Mouse (Mus musculus) ES-E14 (cell line): ENCODE results near the gene Tmem208. TPM values are rescaled to one million over a fixed set of nuclear protein-coding genes. Genes with fewer than 3 reads are reported as not detected.

Source experiments
- DNase-seq: peaks from one replicate; pipeline ENCODE4 v3.0.0-alpha.2; 2013; ENCODE audit warnings: low read depth, low spot score
- H3K27ac ChIP-seq: 2 replicates; pipeline ENCODE4 v1.5.1; 2012; ENCODE audit warnings: low read depth, mild to moderate bottlenecking, low read length, moderate library complexity, mixed read lengths; ENCODE audit not compliant: poor library complexity, insufficient read depth, severe bottlenecking
- H3K36me3 ChIP-seq: 2 replicates; pipeline ENCODE4 v1.6.1; 2012; ENCODE audit warnings: mild to moderate bottlenecking, low read length, moderate library complexity, mixed read lengths; ENCODE audit not compliant: control insufficient read depth, poor library complexity, insufficient read depth, severe bottlenecking
- H3K4me1 ChIP-seq, 2 experiments: fragments of 150-350 bp in 1 of 2; sonication (generic) in 1 of 2; 2 replicates each; pipeline ENCODE4 v1.6.1; 2012; ENCODE audit warnings: low read length in 2 of 2, mild to moderate bottlenecking in 1 of 2, mixed read lengths in 1 of 2; ENCODE audit not compliant: control insufficient read depth in 2 of 2, insufficient read depth in 2 of 2, poor library complexity in 1 of 2
- H3K4me3 ChIP-seq, 2 experiments: fragments of 150-350 bp in 1 of 2; sonication (generic) in 1 of 2; 2 replicates each; pipeline ENCODE4 v1.5.1; 2012; ENCODE audit warnings: low read length in 2 of 2, low read depth in 1 of 2, mild to moderate bottlenecking in 1 of 2, mixed read lengths in 1 of 2; ENCODE audit not compliant: insufficient read depth in 1 of 2, poor library complexity in 1 of 2, severe bottlenecking in 1 of 2
- H3K9ac ChIP-seq: 2 replicates; pipeline ENCODE4 v1.6.1; 2012; ENCODE audit warnings: low read depth, mild to moderate bottlenecking, low read length, mixed read lengths; ENCODE audit not compliant: poor library complexity, insufficient read depth, severe bottlenecking
- H3K9me3 ChIP-seq: fragments of 150-350 bp; sonication (generic); 2 replicates; pipeline ENCODE4 v1.6.1; 2012; ENCODE audit warnings: low read depth, mild to moderate bottlenecking, low read length; ENCODE audit not compliant: control insufficient read depth, insufficient read depth
- CHD2 ChIP-seq: IDR thresholded peaks from 2 replicates; pipeline ENCODE4 v1.6.1; 2014; ENCODE audit warnings: mild to moderate bottlenecking, low read depth, low read length, inconsistent platforms
- HCFC1 ChIP-seq: IDR thresholded peaks from 2 replicates; pipeline ENCODE4 v1.6.1; 2012; ENCODE audit warnings: low read length, inconsistent platforms, borderline replicate concordance; ENCODE audit not compliant: insufficient read depth
- MAFK ChIP-seq: IDR thresholded peaks from 2 replicates; pipeline ENCODE4 v1.6.1; 2014; ENCODE audit warnings: mild to moderate bottlenecking, low read depth, low read length, inconsistent platforms; ENCODE audit not compliant: insufficient read depth
- ZC3H11A ChIP-seq: IDR thresholded peaks from 2 replicates; pipeline ENCODE4 v1.6.1; 2012; ENCODE audit warnings: low read depth, mild to moderate bottlenecking, inconsistent platforms, low read length, borderline replicate concordance
- ZNF384 ChIP-seq: IDR thresholded peaks from 2 replicates; pipeline ENCODE4 v1.6.1; 2012; ENCODE audit warnings: low read depth, low read length, inconsistent platforms
- in situ Hi-C, 2 experiments: fragments of 600-800 bp; cut with MboI; formaldehyde crosslinking; loops; one replicate each; pipeline ENCODE4 v1.15.1; 2025; ENCODE audit warnings: low sequenced_read_pairs in 2 of 2, inconsistent platforms in 1 of 2; ENCODE audit not compliant: unreplicated experiment in 2 of 2
- total RNA-seq: library from RNA; depleted of rRNA; stranded (reverse); fragments of 300-350 nt; gene quantifications from 2 replicates; pipeline ENCODE4 v1.2.3, GENCODE M21; 2012

Gene Tmem208
- total RNA-seq, 1 experiment = 123 TPM

DNA sequence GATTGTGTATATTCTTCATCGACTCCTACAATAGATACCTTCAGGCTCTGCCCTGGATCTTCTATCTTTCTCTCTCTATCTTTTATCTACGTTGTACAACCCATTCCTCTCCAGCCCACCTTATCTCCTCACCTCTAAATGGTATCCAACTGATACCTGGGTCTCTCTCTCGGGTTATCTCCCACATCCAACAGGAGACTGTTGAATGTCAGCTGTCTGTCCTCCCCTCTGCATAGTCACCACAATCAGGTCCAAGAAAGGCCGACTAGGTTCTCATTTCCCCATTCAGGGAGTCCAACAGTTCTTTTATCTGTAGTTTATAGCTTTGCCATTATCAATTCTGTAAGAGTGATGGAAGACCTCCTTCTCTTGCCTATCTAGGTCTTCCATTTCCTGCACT, 43.9 kb upstream of the Tmem208 start:
- H3K9ac ChIP-seq = no peak overlapping the region
- no peak for TF ChIP-seq ZC3H11A
- no peak for TF ChIP-seq CHD2
- TF ChIP-seq ZNF384 = no peak
- no peak for TF ChIP-seq MAFK
- TF ChIP-seq HCFC1 = no peak
- no peaks in the 10 kb centered on the region; the same call in 1 of the 2 replicates for H3K36me3 ChIP-seq
- in situ Hi-C loops = no loop called here
- no peak overlapping the region for H3K4me3 ChIP-seq
- no peak for DNase-seq
- H3K27ac ChIP-seq = no peak overlapping the region
- peaks cover 0 to 18% of the 10 kb centered on the region in 2 experiments; a peak in 1 of 4 replicates for H3K4me1 ChIP-seq
- no peaks in the 10 kb centered on the region for H3K9me3 ChIP-seq

DNA sequence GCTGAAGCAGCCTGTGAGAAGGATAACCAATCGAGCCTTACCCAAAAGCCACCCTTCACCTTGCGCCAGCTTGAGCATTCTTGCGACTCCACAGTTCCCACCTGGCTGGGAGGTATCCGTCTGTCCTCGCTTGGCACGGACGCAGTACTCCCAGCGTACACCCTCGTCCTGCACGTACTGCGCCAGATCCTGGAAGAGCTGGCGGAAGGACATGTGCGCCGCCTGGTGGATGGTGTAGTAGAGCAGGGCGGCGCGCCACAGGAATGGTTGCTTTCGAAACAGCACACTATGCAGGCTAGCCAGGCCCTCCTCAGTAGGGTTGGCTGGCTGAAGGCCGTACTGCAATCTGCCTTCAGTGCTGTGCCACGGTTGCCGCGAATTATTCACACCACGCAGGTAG, 43.1 kb upstream of the Tmem208 start:
- H3K9ac ChIP-seq = peak overlapping the region; percentile 11; the same call in 1 of the 2 replicates
- DNase-seq = peak; percentile 83

DNA sequence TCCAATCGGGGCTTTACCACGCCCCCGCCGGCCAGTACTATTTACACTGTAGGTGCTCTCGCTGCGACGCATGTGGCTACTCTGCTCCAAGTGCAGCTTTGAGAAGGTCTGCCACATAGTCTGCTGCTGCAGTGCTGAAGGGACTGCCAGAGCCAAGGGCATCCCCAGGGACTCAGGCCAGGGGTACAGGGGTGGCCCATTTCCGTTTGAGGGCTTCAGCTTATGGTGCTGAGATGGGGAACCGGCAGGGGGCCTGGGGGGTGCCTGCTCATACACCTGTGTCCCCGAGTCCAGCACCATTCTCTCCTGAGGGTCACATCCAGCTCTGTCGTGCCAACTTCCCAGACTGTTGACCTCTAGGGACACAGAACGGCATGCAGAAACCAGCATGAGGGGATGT, 40.6 kb upstream of the Tmem208 start:
- Histone ChIP-seq H3K36me3 (no peaks in the 10 kb centered on the region; the same call in 1 of the 2 replicates), H3K9ac (no peak overlapping the region), H3K4me1 (peaks cover 0 to 22% of the 10 kb centered on the region in 2 experiments; a peak in 2 of 4 replicates), H3K4me3 (no peak overlapping the region), H3K9me3 (no peaks in the 10 kb centered on the region), H3K27ac (no peak overlapping the region)
- DNase-seq = no peak
- TF ChIP-seq ZC3H11A (no peak), HCFC1 (no peak), MAFK (no peak), CHD2 (no peak), ZNF384 (no peak)
- in situ Hi-C loops = no loop called here

More for the DNA sequence above, 43.1 kb upstream of the Tmem208 start:
- no peaks in the 10 kb centered on the region; the same call in 1 of the 2 replicates for H3K36me3 ChIP-seq
- TF ChIP-seq ZC3H11A (peak; percentile 71), CHD2 (no peak)
- H3K9me3 ChIP-seq = no peaks in the 10 kb centered on the region
- no peak overlapping the region for H3K27ac ChIP-seq
- in situ Hi-C loops = no loop called here
- peak overlapping the region; percentile 16 to 47; a peak in 2 of 4 replicates for H3K4me3 ChIP-seq
- peaks cover 0 to 18% of the 10 kb centered on the region in 2 experiments; a peak in 1 of 4 replicates for H3K4me1 ChIP-seq

GRCm38 (mm10) chr8:105286907-105287306, 39.2 kb upstream of the Tmem208 start:
- in situ Hi-C loops = no loop called here
- DNase-seq = no peak
- Histone ChIP-seq H3K36me3 (no peaks in the 10 kb centered on the region; the same call in 1 of the 2 replicates), H3K9ac (no peak overlapping the region), H3K9me3 (no peaks in the 10 kb centered on the region), H3K27ac (no peak overlapping the region), H3K4me1 (peaks cover 0 to 25% of the 10 kb centered on the region in 2 experiments; a peak in 2 of 4 replicates), H3K4me3 (no peak overlapping the region)
- TF ChIP-seq ZNF384 (no peak), CHD2 (no peak), HCFC1 (no peak), ZC3H11A (no peak), MAFK (no peak)

GRCm38 (mm10) chr8:105288231-105288630, 37.9 kb upstream of the Tmem208 start:
- DNase-seq = no peak
- Histone ChIP-seq H3K27ac (no peak overlapping the region), H3K4me3 (no peak overlapping the region), H3K4me1 (peaks cover 0 to 29% of the 10 kb centered on the region in 2 experiments; a peak in 2 of 4 replicates), H3K36me3 (no peaks in the 10 kb centered on the region; the same call in 1 of the 2 replicates), H3K9me3 (no peaks in the 10 kb centered on the region), H3K9ac (no peak overlapping the region)
- TF ChIP-seq MAFK (no peak), CHD2 (no peak), ZNF384 (no peak), HCFC1 (no peak), ZC3H11A (no peak)
- in situ Hi-C loops = no loop called here
